Mouse (Mus musculus) adipose tissue, adult 10 weeks (tissue): ENCODE data around the gene Zcchc2. TPM values are rescaled to one million over a fixed set of nuclear protein-coding genes. Genes with fewer than 3 reads are reported as not detected.

Experiments used
- polyA plus RNA-seq: library from polyadenylated mRNA; stranded (reverse); fragments of 350-450 nt; fragmentation: Illumina TruSeq; extraction: RNeasy Lipid Tissue Mini Kit (QIAGEN cat#74804); gene quantifications from one replicate; pipeline ENCODE4 v1.2.3, GENCODE M21; 2014; ENCODE audit warnings: low read depth, low replicate concordance

The Zcchc2 gene
- polyA plus RNA-seq: 11.7 TPM

GRCm38 (mm10) chr1:105990138-105990821 is at the start of gene Zcchc2:
Gene Zcchc2 (plus strand): TSS chr1:105990406.

Other genes with a start within 250 kb of the Zcchc2 start
- gene Tnfrsf11a, start 209.7 kb upstream of the Zcchc2 start, polyA plus RNA-seq: 2.4 TPM
- 7.8 TPM for gene Phlpp1, start 181.3 kb downstream of the Zcchc2 start, polyA plus RNA-seq